Mouse (Mus musculus) left cerebral cortex, postnatal 25 days (tissue): Measurements from ENCODE around the gene Gm29094. TPM values are rescaled to one million over a fixed set of nuclear protein-coding genes. Genes with fewer than 3 reads are reported as not detected.
"Not testable (repeated sequence)": the region's sequence is repeated elsewhere in the genome, so short reads cannot be mapped to it uniquely, and the experiment has no call there.

Experiments used
- DNase-seq, 2 experiments: peaks; one replicate each; pipeline ENCODE4 v3.0.0; 2022; ENCODE audit warnings: low spot score in 2 of 2, mixed read lengths in 1 of 2
- intact Hi-C: fragments of 180-260 bp; cut with DNase I; formaldehyde crosslinking; loops from one replicate; pipeline ENCODE4 v1.15.1; 2025
- total RNA-seq, 2 experiments: library from RNA; stranded (reverse); gene quantifications; 2 replicates each; pipeline ENCODE4 v1.2.3; 2021

The Gm29094 gene
- total RNA-seq, 2 experiments from 2014 or later, result not detected

GRCm38 (mm10) chr9:89238976-89239505, 39.9 kb downstream of the Gm29094 start:
- DNase-seq, intact Hi-C loops: not testable (repeated sequence)

DNA sequence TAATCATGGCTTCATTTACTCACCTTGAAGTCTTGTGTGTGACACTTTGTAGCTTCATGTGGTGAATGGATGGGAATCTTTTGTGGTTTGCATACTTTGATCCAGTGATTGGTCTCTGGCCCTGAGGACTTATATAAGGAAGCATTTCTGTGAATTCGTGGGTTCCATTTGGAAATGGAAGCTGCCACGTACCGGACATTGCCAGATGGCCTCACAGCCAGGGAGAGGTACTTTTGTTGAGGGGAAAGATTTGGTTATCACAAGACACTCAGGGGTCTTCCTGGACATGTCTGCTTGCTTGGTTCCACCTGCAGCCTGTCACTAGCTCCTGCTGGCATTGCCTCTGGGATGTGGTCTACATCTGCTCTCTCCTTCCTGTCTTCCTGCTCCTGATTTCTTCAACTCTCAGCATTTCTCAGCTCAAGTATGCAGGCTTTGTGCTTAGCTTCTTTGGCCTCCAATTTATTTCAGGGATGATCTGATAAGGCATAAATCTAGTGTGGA, 41.4 kb downstream of the Gm29094 start:
- DNase-seq, intact Hi-C loops: not testable (repeated sequence)

GRCm38 (mm10) chr9:89253400-89253799, 54.2 kb downstream of the Gm29094 start:
- intact Hi-C loops, result no loop called here
- DNase-seq, result no peak

DNA sequence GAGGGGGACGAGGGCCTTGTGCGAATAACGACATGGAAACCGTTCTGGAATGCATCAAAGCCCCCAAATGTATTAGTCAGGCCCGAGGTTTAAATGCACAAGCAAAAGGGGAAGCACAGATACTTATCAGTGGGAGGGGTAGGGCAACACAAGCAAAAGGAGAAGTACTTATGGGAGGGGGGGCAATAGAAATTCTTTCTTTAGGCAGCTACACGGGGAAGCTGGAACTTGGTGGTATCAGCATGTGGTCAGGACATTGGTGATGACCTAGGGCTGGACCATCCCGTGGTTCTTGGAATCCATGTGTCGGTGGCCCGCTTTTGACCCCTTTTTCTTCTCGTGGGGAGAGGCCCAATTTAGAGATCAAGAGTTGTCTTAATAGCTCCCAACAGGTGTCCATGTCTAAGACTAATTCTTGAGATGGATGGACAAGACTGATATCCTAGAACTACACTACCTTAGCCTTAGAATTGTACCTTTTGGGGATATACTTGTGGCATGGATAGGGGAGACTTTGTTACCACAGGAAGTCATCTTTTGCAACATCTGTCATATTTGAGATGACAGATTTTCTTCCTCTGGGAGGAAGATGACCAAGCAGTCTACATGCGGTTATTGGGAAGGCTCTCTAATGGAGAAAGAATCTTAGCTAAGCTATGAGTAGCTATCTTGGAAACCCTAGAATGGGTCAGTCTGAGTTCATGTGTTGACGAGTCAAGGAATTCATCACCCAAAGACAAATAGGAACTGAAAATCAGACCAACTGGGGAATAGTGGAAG, 57.6 kb downstream of the Gm29094 start:
- intact Hi-C loops, result no loop called here
- no peak for DNase-seq

GRCm38 (mm10) chr9:89263968-89264367, 64.8 kb downstream of the Gm29094 start:
- DNase-seq, result no peak
- intact Hi-C loops, result no loop called here

GRCm38 (mm10) chr9:89264571-89264970, 65.4 kb downstream of the Gm29094 start:
- DNase-seq, result no peak
- intact Hi-C loops, result no loop called here

Other genes with a start within 250 kb of the Gm29094 start
- under 1 TPM in 1 of 2 experiments, not detected in 1; 0.57 TPM for gene Bcl2a1a, start 242.5 kb upstream of the Gm29094 start, total RNA-seq
- under 1 TPM; 0.18 TPM for gene Trim43b, start 106.5 kb upstream of the Gm29094 start, total RNA-seq
- gene Bcl2a1b, start 170 bp upstream of the Gm29094 start, total RNA-seq, result 1 to 10 TPM in 1 of 2 experiments, under 1 TPM in 1; 0.87 to 1.5 TPM
- gene Mthfs, start 11.3 kb downstream of the Gm29094 start, total RNA-seq, result 10 to 100 TPM; 30.4 to 42.3 TPM